Mouse (Mus musculus) cerebellum, postnatal 4 days (tissue): ENCODE results near the gene 1190005I06Rik.

Source experiments
- DNase-seq, 2 experiments: peaks; one replicate each; pipeline ENCODE4 v3.0.0; 2022; ENCODE audit warnings: low spot score in 2 of 2, mixed read lengths in 1 of 2

1190005I06Rik gene

GRCm38 (mm10) chr8:120647532-120647931 is at the start of gene 1190005I06Rik:
TSS of gene 1190005I06Rik (minus strand) at chr8:120647632.
- DNase-seq: no peak

- no peak for DNase-seq
Measured at GRCm38 (mm10) chr8:120696401-120697153, 49.1 kb upstream of the 1190005I06Rik start.

- no peak for DNase-seq
Measured at GRCm38 (mm10) chr8:120693861-120694493, 46.5 kb upstream of the 1190005I06Rik start.

GRCm38 (mm10) chr8:120692934-120693333 is 45.5 kb upstream of the 1190005I06Rik start:
- no peak for DNase-seq

- no peak for DNase-seq
Measured at GRCm38 (mm10) chr8:120688511-120688910, 41.1 kb upstream of the 1190005I06Rik start.

GRCm38 (mm10) chr8:120687786-120688185 is 40.4 kb upstream of the 1190005I06Rik start:
- DNase-seq: no peak

- no peak for DNase-seq
Measured at GRCm38 (mm10) chr8:120686576-120686975, 39.1 kb upstream of the 1190005I06Rik start.

GRCm38 (mm10) chr8:120686051-120686450 is 38.6 kb upstream of the 1190005I06Rik start:
- DNase-seq: no peak

- no peak for DNase-seq
Measured at GRCm38 (mm10) chr8:120685591-120685990, 38.2 kb upstream of the 1190005I06Rik start.

GRCm38 (mm10) chr8:120685097-120685496 is 37.7 kb upstream of the 1190005I06Rik start:
- no peak for DNase-seq

- DNase-seq: no peak
Measured at GRCm38 (mm10) chr8:120684082-120684481, 36.6 kb upstream of the 1190005I06Rik start.

- DNase-seq: peak; percentile 40 to 69
Measured at GRCm38 (mm10) chr8:120683602-120684001, 36.2 kb upstream of the 1190005I06Rik start.

- DNase-seq: no peak
Measured at GRCm38 (mm10) chr8:120681113-120681512, 33.7 kb upstream of the 1190005I06Rik start.

GRCm38 (mm10) chr8:120680405-120680804 is 33.0 kb upstream of the 1190005I06Rik start:
- DNase-seq: peak in 1 of 2 experiments; percentile 58

- no peak for DNase-seq
Measured at GRCm38 (mm10) chr8:120679629-120680387, 32.4 kb upstream of the 1190005I06Rik start.

GRCm38 (mm10) chr8:120678447-120678846 is 31.0 kb upstream of the 1190005I06Rik start:
- DNase-seq: peak; percentile 92 to 93

GRCm38 (mm10) chr8:120675718-120676117 is 28.3 kb upstream of the 1190005I06Rik start:
- DNase-seq: no peak

- no peak for DNase-seq
Measured at GRCm38 (mm10) chr8:120673298-120673697, 25.9 kb upstream of the 1190005I06Rik start.

- DNase-seq: no peak
Measured at GRCm38 (mm10) chr8:120672626-120673229, 25.3 kb upstream of the 1190005I06Rik start.

- no peak for DNase-seq
Measured at GRCm38 (mm10) chr8:120671775-120672174, 24.3 kb upstream of the 1190005I06Rik start.

- DNase-seq: no peak
Measured at GRCm38 (mm10) chr8:120668374-120668905, 21.0 kb upstream of the 1190005I06Rik start, which contains the start of gene Emc8. TSS of gene Emc8 (minus strand) at chr8:120668573.
